25 mouse cellular contexts compared by ENCODE assay signal in the genomic region with DNA sequence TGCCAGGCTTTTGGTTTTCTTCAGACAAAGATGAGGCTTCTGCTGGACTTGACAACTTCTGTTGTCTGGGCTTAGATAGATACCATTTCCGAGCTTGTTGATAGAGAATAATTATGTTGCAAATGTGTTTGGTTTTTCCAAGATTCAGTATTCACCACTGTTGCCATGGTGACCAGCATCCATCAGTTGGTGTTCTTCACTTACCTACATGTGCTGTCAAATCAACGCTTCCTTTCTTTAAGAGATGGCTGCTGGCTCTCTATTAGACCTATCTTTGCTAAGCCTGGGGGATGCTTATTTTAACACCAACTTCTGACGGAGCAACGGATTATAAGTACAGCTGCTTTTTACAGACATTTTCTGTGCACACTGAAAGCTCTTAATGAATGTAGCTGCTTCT. TPM values are rescaled to one million over a fixed set of nuclear protein-coding genes. Genes with fewer than 3 reads are reported as not detected.
DNase-seq lines count a peak whose midpoint lies in the region; ATAC-seq and TF ChIP-seq lines count a peak whose summit lies in the region.
"Had no signal": no experiment of that assay in that cellular context is flagged by ENCODE, and none has a peak within 500 bp of the region (broad histone marks: within the 10 kb centered on the region; RNA-seq: fewer than 3 reads in every experiment).

No protein-coding gene starts in this region.

- TF ChIP-seq CTCF in midbrain, postnatal 0 days (IDR thresholded peaks at IDR 0.05) = no peak

- H3K4me1 ChIP-seq in forebrain, embryonic 14.5 days (ENCODE audit: control insufficient read depth, insufficient read depth, low read length) = peaks cover 16% of the 10 kb centered on the region
- H3K4me1 ChIP-seq in forebrain, embryonic 10.5 days = peaks cover 23% of the 10 kb centered on the region
- H3K4me1 ChIP-seq in midbrain, embryonic 14.5 days (ENCODE audit: control insufficient read depth, insufficient read depth, low read length) = peaks cover 19% of the 10 kb centered on the region; the same call in 1 of the 2 replicates
- peaks cover 10% of the 10 kb centered on the region for H3K4me1 ChIP-seq in midbrain, embryonic 10.5 days
- peaks cover 13% of the 10 kb centered on the region; the same call in 1 of the 2 replicates for H3K4me1 ChIP-seq in midbrain, postnatal 0 days (ENCODE audit: insufficient read depth, low read length)
- peaks cover 19% of the 10 kb centered on the region for H3K4me1 ChIP-seq in embryonic facial prominence, embryonic 10.5 days
- H3K4me1 ChIP-seq: intestine, embryonic 15.5 days had no signal

- H3K27me3 ChIP-seq in forebrain, embryonic 14.5 days (replicated peaks; ENCODE audit: control insufficient read depth, insufficient read depth, low read length) = no peaks in the 10 kb centered on the region
- H3K27me3 ChIP-seq in forebrain, embryonic 10.5 days (ENCODE audit: poor library complexity, severe bottlenecking) = no peaks in the 10 kb centered on the region
- no peaks in the 10 kb centered on the region for H3K27me3 ChIP-seq in midbrain, embryonic 14.5 days (ENCODE audit: control insufficient read depth, insufficient read depth, low read length)
- H3K27me3 ChIP-seq in midbrain, embryonic 10.5 days (ENCODE audit: low read depth, poor library complexity, severe bottlenecking) = no peaks in the 10 kb centered on the region
- no peaks in the 10 kb centered on the region for H3K27me3 ChIP-seq in midbrain, postnatal 0 days (ENCODE audit: insufficient read depth, low read length)
- no peaks in the 10 kb centered on the region for H3K27me3 ChIP-seq in embryonic facial prominence, embryonic 10.5 days (replicated peaks; ENCODE audit: low read depth, poor library complexity, severe bottlenecking)
- H3K27me3 ChIP-seq: embryonic facial prominence, embryonic 15.5 days; heart, embryonic 13.5 days; hindbrain, embryonic 12.5 days; intestine, embryonic 15.5 days had no signal

- DNase-seq in forebrain, embryonic 14.5 days (ENCODE audit: low spot score) = peak; percentile 61
- DNase-seq in forebrain, embryonic 10.5 days (ENCODE audit: extremely low spot score, low spot score) = no peak
- peak; percentile 34 for DNase-seq in heart, adult 11 months
- DNase-seq in heart, postnatal 25 days (ENCODE audit: low spot score) = no peak
- DNase-seq in midbrain, embryonic 14.5 days = peak; percentile 78
- DNase-seq in midbrain, embryonic 10.5 days (ENCODE audit: low spot score) = no peak
- peak; percentile 55 for DNase-seq in midbrain, postnatal 0 days (ENCODE audit: low spot score)
- DNase-seq in embryonic facial prominence, embryonic 10.5 days (ENCODE audit: low spot score) = no peak
- DNase-seq: adrenal gland, adult 8-10 months; adrenal gland, postnatal 36 days; B cell, adult 2 months; cerebellum, adult 11-12 months; cerebellum, adult 9-10 months; cerebellum, postnatal 25 days; gastrocnemius, adult 2 months; gastrocnemius, postnatal 25 days; heart, postnatal 4 days had no signal

- WGBS in forebrain, embryonic 14.5 days = 42% methylated on average over 4 of the region's 4 CpGs
- WGBS in forebrain, embryonic 10.5 days = 87% methylated on average over 4 of the region's 4 CpGs
- 43% methylated on average over 4 of the region's 4 CpGs for WGBS in midbrain, embryonic 14.5 days
- WGBS in midbrain, embryonic 10.5 days = 86% methylated on average over 4 of the region's 4 CpGs
- 23% methylated on average over 4 of the region's 4 CpGs for WGBS in midbrain, postnatal 0 days
- 77% methylated on average over 4 of the region's 4 CpGs for WGBS in embryonic facial prominence, embryonic 10.5 days

- H3K4me3 ChIP-seq in forebrain, embryonic 14.5 days (ENCODE audit: low read depth, low read length) = no peak overlapping the region
- no peak overlapping the region for H3K4me3 ChIP-seq in forebrain, embryonic 10.5 days
- no peak overlapping the region for H3K4me3 ChIP-seq in midbrain, embryonic 14.5 days (replicated peaks; ENCODE audit: low read depth, low read length)
- no peak overlapping the region for H3K4me3 ChIP-seq in midbrain, embryonic 10.5 days
- no peak overlapping the region for H3K4me3 ChIP-seq in midbrain, postnatal 0 days (ENCODE audit: low read depth, low read length)
- no peak overlapping the region for H3K4me3 ChIP-seq in embryonic facial prominence, embryonic 10.5 days
- H3K4me3 ChIP-seq: embryonic facial prominence, embryonic 15.5 days; erythroblast, embryonic 14.5 days; gastrocnemius, adult 2 months; heart, embryonic 13.5 days; hindbrain, embryonic 12.5 days; intestine, embryonic 15.5 days had no signal

- no peaks in the 10 kb centered on the region for H3K9me3 ChIP-seq in forebrain, embryonic 14.5 days (replicated peaks; ENCODE audit: control insufficient read depth, low read length)
- H3K9me3 ChIP-seq in forebrain, embryonic 10.5 days = no peaks in the 10 kb centered on the region
- H3K9me3 ChIP-seq in midbrain, embryonic 14.5 days (ENCODE audit: control insufficient read depth, low read length) = no peaks in the 10 kb centered on the region
- no peaks in the 10 kb centered on the region for H3K9me3 ChIP-seq in midbrain, embryonic 10.5 days (replicated peaks)
- no peaks in the 10 kb centered on the region for H3K9me3 ChIP-seq in midbrain, postnatal 0 days (ENCODE audit: low read length)
- no peaks in the 10 kb centered on the region for H3K9me3 ChIP-seq in embryonic facial prominence, embryonic 10.5 days
- H3K9me3 ChIP-seq: embryonic facial prominence, embryonic 15.5 days; heart, embryonic 13.5 days; hindbrain, embryonic 12.5 days; intestine, embryonic 15.5 days had no signal

- peak; percentile 45; the same call in 1 of the 2 replicates for ATAC-seq in forebrain, embryonic 14.5 days
- ATAC-seq in midbrain, embryonic 14.5 days (ENCODE audit: low FRiP score, low TSS enrichment) = no peak
- peak; percentile 49; the same call in 1 of the 2 replicates for ATAC-seq in midbrain, postnatal 0 days (ENCODE audit: low FRiP score)
- ATAC-seq: CD4-positive, CD25-positive, alpha-beta regulatory T cell, adult 4 months; intestine, embryonic 15.5 days had no signal

- no peak overlapping the region for H3K4me2 ChIP-seq in forebrain, embryonic 14.5 days (ENCODE audit: low read length)
- H3K4me2 ChIP-seq in midbrain, embryonic 14.5 days (ENCODE audit: low read length) = no peak overlapping the region
- no peak overlapping the region for H3K4me2 ChIP-seq in midbrain, postnatal 0 days (ENCODE audit: low read depth, low read length, poor library complexity, severe bottlenecking)
- H3K4me2 ChIP-seq: embryonic facial prominence, embryonic 15.5 days; heart, embryonic 13.5 days; hindbrain, embryonic 12.5 days; intestine, embryonic 15.5 days had no signal

- no peak overlapping the region for H3K9ac ChIP-seq in forebrain, embryonic 14.5 days (ENCODE audit: low read length)
- no peak overlapping the region for H3K9ac ChIP-seq in midbrain, embryonic 14.5 days (replicated peaks; ENCODE audit: low read length)
- H3K9ac ChIP-seq in midbrain, postnatal 0 days (replicated peaks; ENCODE audit: low read length, poor library complexity, severe bottlenecking) = no peak overlapping the region
- H3K9ac ChIP-seq: embryonic facial prominence, embryonic 15.5 days; heart, embryonic 13.5 days; hindbrain, embryonic 12.5 days; intestine, embryonic 15.5 days had no signal

- intact Hi-C loops in heart, postnatal 25 days (cut with DNase I) = loop anchor here (5.0 kb wide), 1 partner anchor 49 kb away; no protein-coding TSS in a partner anchor

- H3K27ac ChIP-seq in forebrain, embryonic 14.5 days (ENCODE audit: low read depth, low read length) = no peak overlapping the region
- H3K27ac ChIP-seq in forebrain, embryonic 10.5 days = no peak overlapping the region
- H3K27ac ChIP-seq in midbrain, embryonic 14.5 days (replicated peaks; ENCODE audit: low read depth, low read length) = peak overlapping the region; percentile 46; the same call in 1 of the 2 replicates
- H3K27ac ChIP-seq in midbrain, embryonic 10.5 days (replicated peaks) = no peak overlapping the region
- H3K27ac ChIP-seq in midbrain, postnatal 0 days (ENCODE audit: low read depth, low read length) = no peak overlapping the region; the same call in 1 of the 2 replicates
- no peak overlapping the region for H3K27ac ChIP-seq in embryonic facial prominence, embryonic 10.5 days (replicated peaks)
- H3K27ac ChIP-seq: embryonic facial prominence, embryonic 15.5 days; gastrocnemius, adult 2 months; heart, embryonic 13.5 days; hindbrain, embryonic 12.5 days; intestine, embryonic 15.5 days had no signal

- no peaks in the 10 kb centered on the region for H3K36me3 ChIP-seq in forebrain, embryonic 14.5 days (ENCODE audit: control insufficient read depth, insufficient read depth, low read length)
- H3K36me3 ChIP-seq in forebrain, embryonic 10.5 days (replicated peaks) = no peaks in the 10 kb centered on the region
- H3K36me3 ChIP-seq in midbrain, embryonic 14.5 days (ENCODE audit: control insufficient read depth, insufficient read depth, low read length) = no peaks in the 10 kb centered on the region
- no peaks in the 10 kb centered on the region for H3K36me3 ChIP-seq in midbrain, embryonic 10.5 days
- no peaks in the 10 kb centered on the region for H3K36me3 ChIP-seq in midbrain, postnatal 0 days (ENCODE audit: insufficient read depth, low read length)
- no peaks in the 10 kb centered on the region for H3K36me3 ChIP-seq in embryonic facial prominence, embryonic 10.5 days (replicated peaks)
- H3K36me3 ChIP-seq: embryonic facial prominence, embryonic 15.5 days; G1E; heart, embryonic 13.5 days; hindbrain, embryonic 12.5 days; intestine, embryonic 15.5 days had no signal

RNA-seq across cellular contexts. Expression of a gene that starts 37.1 kb away (rescaled TPM):
- 2.1 and 3.0 TPM in 2 replicates for polyA plus RNA-seq in forebrain, embryonic 14.5 days (2014; fragmentation: Nextera tagmentation; extraction: Ambion mirVana)
- polyA plus RNA-seq in forebrain, embryonic 10.5 days (2016; fragmentation: Nextera tagmentation; extraction: Ambion mirVana) = 0.14 and 0.21 TPM in 2 replicates
- under 1 TPM; 0.16 to 0.59 TPM for total RNA-seq in heart, postnatal 25 days (2021)
- 3.4 and 4.3 TPM in 2 replicates for polyA plus RNA-seq in midbrain, embryonic 14.5 days (2014; fragmentation: Nextera tagmentation; extraction: Ambion mirVana)
- polyA plus RNA-seq in midbrain, embryonic 10.5 days (2016; fragmentation: Nextera tagmentation; extraction: Ambion mirVana) = 0.15 and 0.21 TPM in 2 replicates
- 10.5 and 10.7 TPM in 2 replicates for total RNA-seq in midbrain, postnatal 0 days (2014; rRNA removed)
- polyA plus RNA-seq in midbrain, postnatal 0 days (2015; fragmentation: Nextera tagmentation; extraction: Ambion mirVana) = 6.5 and 7.4 TPM in 2 replicates
- 0.18 and 0.64 TPM in 2 replicates for polyA plus RNA-seq in embryonic facial prominence, embryonic 10.5 days (2016; fragmentation: Nextera tagmentation; extraction: Ambion mirVana)
- total RNA-seq: granulocyte monocyte progenitor cell, adult 5-6 weeks had no signal
- polyA plus RNA-seq: CD4-positive, CD25-positive, alpha-beta regulatory T cell, adult 4 months; erythroblast, embryonic 14.5 days; G1E had no signal

Comparison
In these comparisons a context has a peak if more than half of its experiments do, and no peak if none do; other contexts are left out.
1. DNase-seq: peak in forebrain, embryonic 14.5 days (single experiment), heart, adult 11 months (single experiment), midbrain, embryonic 14.5 days (single experiment) and midbrain, postnatal 0 days (single experiment); none in forebrain, embryonic 10.5 days (single experiment), heart, postnatal 25 days (single experiment), midbrain, embryonic 10.5 days (single experiment) and embryonic facial prominence, embryonic 10.5 days (single experiment).